Mouse (Mus musculus): ENCODE data around the gene Prl8a1. TPM values are rescaled to one million over a fixed set of nuclear protein-coding genes. Genes with fewer than 3 reads are reported as not detected.

Gene Prl8a1
- not detected in 2 replicates for polyA plus RNA-seq (2015; fragmentation: Nextera tagmentation; extraction: Ambion mirVana)

GRCm38 (mm10) chr13:27582071-27582470, at the start of gene Prl8a1:
Prl8a1 (minus strand) TSS chr13:27582171.

GRCm38 (mm10) chr13:27610482-27610881, 28.5 kb upstream of the Prl8a1 start, which contains the start of gene Prl7b1:
Prl7b1 (minus strand) TSS chr13:27610582.

GRCm38 (mm10) chr13:27564506-27564905, 17.5 kb downstream of the Prl8a1 start, which contains the start of gene Prl8a9:
Prl8a9 (minus strand) TSS chr13:27564606.

Other genes with a start within 250 kb of the Prl8a1 start
- 5.4 and 7.9 TPM in 2 replicates for gene Prl8a2, start 236.5 kb downstream of the Prl8a1 start, polyA plus RNA-seq (2015; fragmentation: Nextera tagmentation; extraction: Ambion mirVana)
- not detected in 2 replicates for gene Prl2b1, start 191.3 kb downstream of the Prl8a1 start, polyA plus RNA-seq (2015; fragmentation: Nextera tagmentation; extraction: Ambion mirVana)
- not detected in 2 replicates for gene Prl8a6, start 143.5 kb downstream of the Prl8a1 start, polyA plus RNA-seq (2015; fragmentation: Nextera tagmentation; extraction: Ambion mirVana)
- not detected in 2 replicates for gene Prl8a8, start 69.0 kb downstream of the Prl8a1 start, polyA plus RNA-seq (2015; fragmentation: Nextera tagmentation; extraction: Ambion mirVana)
- gene Prl8a9, start 17.6 kb downstream of the Prl8a1 start, polyA plus RNA-seq (2015; fragmentation: Nextera tagmentation; extraction: Ambion mirVana), result not detected in 2 replicates
- 1.2 and 1.4 TPM in 2 replicates for gene Prl7b1, start 28.4 kb upstream of the Prl8a1 start, polyA plus RNA-seq (2015; fragmentation: Nextera tagmentation; extraction: Ambion mirVana)
- not detected in 2 replicates for gene Prl7a1, start 60.3 kb upstream of the Prl8a1 start, polyA plus RNA-seq (2015; fragmentation: Nextera tagmentation; extraction: Ambion mirVana)
- not detected in 2 replicates for gene Prl7a2, start 85.9 kb upstream of the Prl8a1 start, polyA plus RNA-seq (2015; fragmentation: Nextera tagmentation; extraction: Ambion mirVana)
- gene Prl7d1, start 134.6 kb upstream of the Prl8a1 start, polyA plus RNA-seq (2015; fragmentation: Nextera tagmentation; extraction: Ambion mirVana), result not detected in 2 replicates
- gene Prl7c1, start 198.6 kb upstream of the Prl8a1 start, polyA plus RNA-seq (2015; fragmentation: Nextera tagmentation; extraction: Ambion mirVana), result not detected in 2 replicates
- gene Prl2a1, start 219.5 kb upstream of the Prl8a1 start, polyA plus RNA-seq (2015; fragmentation: Nextera tagmentation; extraction: Ambion mirVana), result not detected in 2 replicates